Mouse (Mus musculus): ENCODE measurements at regions not wholly inside any gene's neighbourhood (a gene's known extent, or its start where the extent isn't known, plus 50 kb on each side); places are given as distances from the start of the nearest gene placed in this dataset.

GRCm38 (mm10) chr11:89192815-89193214 is 109.3 kb downstream of the Nog start:
- no peaks in the 10 kb centered on the region for H3K4me1 ChIP-seq (replicated peaks)
- no peaks in the 10 kb centered on the region for H3K9me3 ChIP-seq
- no peak overlapping the region for H3K4me3 ChIP-seq
- H3K27ac ChIP-seq = no peak overlapping the region
- peaks cover 4% of the 10 kb centered on the region; the same call in 1 of the 2 replicates for H3K27me3 ChIP-seq (ENCODE audit: insufficient read depth, poor library complexity, severe bottlenecking)
- H3K36me3 ChIP-seq = no peaks in the 10 kb centered on the region
- WGBS = 86% methylated on average over 3 of the region's 3 CpGs
- DNase-seq (ENCODE audit: low spot score) = no peak

DNA sequence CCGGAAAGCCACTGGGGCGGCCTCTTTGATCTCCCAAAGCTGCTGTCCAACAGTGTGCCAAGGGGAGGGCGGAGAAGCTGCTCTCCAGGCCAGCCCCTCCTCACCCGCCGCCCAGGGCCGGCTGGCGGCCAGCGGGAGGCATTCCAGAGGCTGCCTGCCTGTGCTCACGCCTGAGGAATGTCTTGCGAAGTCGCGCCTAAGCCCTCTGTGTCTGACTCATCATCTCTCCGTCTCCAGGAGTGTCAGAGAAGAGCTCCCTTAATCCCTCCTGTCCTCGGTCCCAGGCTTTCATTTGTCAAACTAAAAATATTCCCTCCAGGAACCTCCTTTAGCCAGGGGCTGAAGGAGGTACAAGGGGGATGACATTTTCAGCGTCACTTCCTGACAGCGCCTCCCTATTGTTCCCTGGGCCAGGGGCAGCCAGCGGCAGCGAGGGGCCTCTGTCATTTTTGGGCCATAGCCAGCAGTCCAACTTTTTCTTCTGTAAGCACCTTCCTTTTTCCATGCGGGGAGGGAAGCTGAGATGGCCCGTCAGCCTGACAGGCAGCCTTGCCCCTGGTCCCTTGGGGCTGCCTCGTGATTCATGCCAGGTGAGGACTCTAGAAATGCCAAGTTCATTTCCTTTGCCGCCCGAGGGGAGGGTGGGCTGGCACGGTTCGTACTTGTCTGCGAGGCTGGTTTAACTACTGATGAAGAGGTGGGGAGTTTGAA is 113.4 kb downstream of the Gm525 start:
- H3K4me3 ChIP-seq = peak overlapping the region; percentile 43
- peaks cover 11% of the 10 kb centered on the region; the same call in 1 of the 2 replicates for H3K27me3 ChIP-seq (ENCODE audit: insufficient read depth, poor library complexity, severe bottlenecking)
- H3K4me1 ChIP-seq (replicated peaks) = peaks cover 14% of the 10 kb centered on the region
- no peaks in the 10 kb centered on the region for H3K36me3 ChIP-seq
- DNase-seq (ENCODE audit: low spot score) = peak; percentile 74
- no peaks in the 10 kb centered on the region for H3K9me3 ChIP-seq
- WGBS = 10% methylated on average over 26 of the region's 26 CpGs
- H3K27ac ChIP-seq = peak overlapping the region; percentile 79

- Histone ChIP-seq H3K27ac (no peak overlapping the region), H3K36me3 (no peaks in the 10 kb centered on the region), H3K4me1 (replicated peaks) (peaks cover 14% of the 10 kb centered on the region), H3K4me3 (no peak overlapping the region), H3K27me3 (ENCODE audit: insufficient read depth, poor library complexity, severe bottlenecking) (peaks cover 11% of the 10 kb centered on the region; the same call in 1 of the 2 replicates), H3K9me3 (no peaks in the 10 kb centered on the region)
- no peak for DNase-seq (ENCODE audit: low spot score)
- WGBS = 89% methylated on average over 6 of the region's 6 CpGs
Observed at GRCm38 (mm10) chr11:89185862-89186261, 112.2 kb downstream of the Gm525 start.

- Histone ChIP-seq H3K27me3 (ENCODE audit: insufficient read depth, poor library complexity, severe bottlenecking) (no peaks in the 10 kb centered on the region), H3K9me3 (no peaks in the 10 kb centered on the region), H3K4me3 (no peak overlapping the region), H3K36me3 (no peaks in the 10 kb centered on the region), H3K4me1 (replicated peaks) (peaks cover 3% of the 10 kb centered on the region), H3K27ac (no peak overlapping the region)
- no peak for DNase-seq (ENCODE audit: low spot score)
- 90% methylated on average over 5 of the region's 5 CpGs for WGBS
Observed at GRCm38 (mm10) chr11:89181471-89181870, 107.8 kb downstream of the Gm525 start.

DNA sequence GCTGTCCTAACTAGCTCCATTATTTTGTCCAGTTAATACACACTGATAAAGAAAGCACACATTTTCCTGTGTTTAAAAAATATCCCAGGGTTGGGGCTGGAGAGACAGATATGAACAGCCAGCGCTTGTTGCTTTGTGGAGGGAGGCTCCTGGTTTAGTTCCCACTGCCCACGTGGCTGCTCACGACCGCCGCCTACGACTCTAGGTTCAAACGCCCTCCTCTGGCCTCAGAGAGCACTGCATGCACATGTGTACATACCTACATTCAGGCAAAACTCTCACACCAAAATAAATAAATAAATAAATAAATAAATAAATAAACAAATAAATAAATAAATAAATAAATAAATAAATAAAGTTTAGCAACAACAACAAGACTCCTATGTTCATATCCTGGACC is 104.8 kb downstream of the Gm525 start:
- Histone ChIP-seq H3K36me3 (no peaks in the 10 kb centered on the region), H3K4me1 (replicated peaks) (peaks cover 18% of the 10 kb centered on the region), H3K27ac (no peak overlapping the region), H3K9me3 (no peaks in the 10 kb centered on the region), H3K4me3 (no peak overlapping the region), H3K27me3 (ENCODE audit: insufficient read depth, poor library complexity, severe bottlenecking) (0 out of 2 replicates have a peak, but pooled peaks cover 3% of the 10 kb centered on the region)
- WGBS = 95% methylated on average over 7 of the region's 7 CpGs
- DNase-seq (ENCODE audit: low spot score) = no peak

- DNase-seq (ENCODE audit: low spot score) = peak; percentile 29
- WGBS = 11% methylated on average over 9 of the region's 9 CpGs
- H3K9me3 ChIP-seq = no peaks in the 10 kb centered on the region
Observed at GRCm38 (mm10) chr11:89175511-89175910, 101.9 kb downstream of the Gm525 start.

GRCm38 (mm10) chr11:89174967-89175366 is 101.3 kb downstream of the Gm525 start:
- no peaks in the 10 kb centered on the region for H3K9me3 ChIP-seq
- no peaks in the 10 kb centered on the region for H3K36me3 ChIP-seq
- DNase-seq (ENCODE audit: low spot score) = no peak
- peaks cover 18% of the 10 kb centered on the region for H3K4me1 ChIP-seq (replicated peaks)
- no peak overlapping the region for H3K4me3 ChIP-seq
- WGBS = 34% methylated on average over 6 of the region's 6 CpGs
- no peak overlapping the region for H3K27ac ChIP-seq
- H3K27me3 ChIP-seq (ENCODE audit: insufficient read depth, poor library complexity, severe bottlenecking) = 0 out of 2 replicates have a peak, but pooled peaks cover 3% of the 10 kb centered on the region

More at GRCm38 (mm10) chr11:89175511-89175910, 101.9 kb downstream of the Gm525 start:
- no peaks in the 10 kb centered on the region for H3K36me3 ChIP-seq
- peaks cover 18% of the 10 kb centered on the region for H3K4me1 ChIP-seq (replicated peaks)
- no peak overlapping the region for H3K4me3 ChIP-seq
- H3K27ac ChIP-seq = no peak overlapping the region
- H3K27me3 ChIP-seq (ENCODE audit: insufficient read depth, poor library complexity, severe bottlenecking) = 0 out of 2 replicates have a peak, but pooled peaks cover 3% of the 10 kb centered on the region

- no peaks in the 10 kb centered on the region for H3K9me3 ChIP-seq
- WGBS = 17% methylated on average over 6 of the region's 6 CpGs
- H3K4me1 ChIP-seq (replicated peaks) = no peaks in the 10 kb centered on the region
- DNase-seq (ENCODE audit: low spot score) = peak; percentile 84
- H3K27me3 ChIP-seq (ENCODE audit: insufficient read depth, poor library complexity, severe bottlenecking) = peaks cover 16% of the 10 kb centered on the region; the same call in 1 of the 2 replicates
- H3K27ac ChIP-seq = no peak overlapping the region
- no peak overlapping the region for H3K4me3 ChIP-seq
- no peaks in the 10 kb centered on the region for H3K36me3 ChIP-seq
Observed at GRCm38 (mm10) chr11:89165278-89165677, 91.6 kb downstream of the Gm525 start.

DNA sequence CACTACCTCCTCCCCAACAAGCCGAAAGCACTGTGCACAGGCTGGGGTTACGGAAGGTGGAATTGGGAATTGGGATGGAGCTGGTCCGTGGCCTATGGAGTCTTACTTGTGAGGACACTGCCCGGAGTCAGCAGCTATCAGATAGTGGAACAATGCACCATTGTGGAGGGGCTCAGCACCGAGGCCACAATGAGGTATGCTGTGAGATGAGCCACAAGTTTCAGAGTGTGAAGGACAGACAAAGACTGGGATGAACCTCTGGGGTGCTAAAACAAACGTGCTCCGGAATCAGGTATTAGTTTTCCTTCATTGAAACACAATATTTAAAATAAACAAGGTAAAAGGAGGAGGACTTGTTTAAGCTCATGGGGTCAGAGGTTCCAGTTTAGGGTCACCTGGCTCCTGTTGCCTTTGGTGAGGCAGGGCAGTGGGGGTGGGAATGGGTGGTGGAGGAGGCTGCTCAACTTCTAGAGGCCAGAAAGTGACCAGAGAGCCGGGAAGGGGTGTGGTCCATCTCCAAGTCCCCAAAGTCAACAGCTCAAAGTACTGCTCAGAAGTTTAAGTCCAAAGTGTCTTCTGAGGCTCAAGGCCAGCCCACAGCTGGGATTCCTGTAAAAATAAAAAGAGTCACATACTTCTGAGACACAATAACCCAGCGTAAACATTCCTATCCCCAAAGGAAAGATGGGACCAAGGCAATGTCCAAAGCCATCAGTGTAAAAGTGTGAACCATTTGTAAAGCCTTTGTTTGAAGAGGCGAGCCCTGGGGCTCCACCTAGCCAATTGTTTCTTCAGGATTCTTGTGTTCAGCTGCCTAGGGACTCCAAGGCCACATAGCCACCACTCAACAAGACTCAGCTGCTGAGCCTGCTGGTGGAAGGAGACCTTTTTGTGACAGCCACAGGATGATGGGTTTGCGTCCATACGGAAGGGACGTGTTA is 80.1 kb downstream of the Gm525 start:
- Histone ChIP-seq H3K4me1 (replicated peaks) (peaks cover 6% of the 10 kb centered on the region; the same call in 1 of the 2 replicates), H3K4me3 (no peak overlapping the region), H3K27ac (no peak overlapping the region), H3K36me3 (no peaks in the 10 kb centered on the region), H3K27me3 (ENCODE audit: insufficient read depth, poor library complexity, severe bottlenecking) (no peaks in the 10 kb centered on the region), H3K9me3 (no peaks in the 10 kb centered on the region)
- DNase-seq (ENCODE audit: low spot score) = no peak
- 78% methylated on average over 13 of the region's 13 CpGs for WGBS

- no peak for DNase-seq (ENCODE audit: low spot score)
- H3K9me3 ChIP-seq = no peaks in the 10 kb centered on the region
- peaks cover 8% of the 10 kb centered on the region; the same call in 1 of the 2 replicates for H3K4me1 ChIP-seq (replicated peaks)
- WGBS = 92% methylated on average over 8 of the region's 8 CpGs
- H3K36me3 ChIP-seq = no peaks in the 10 kb centered on the region
- H3K4me3 ChIP-seq = no peak overlapping the region
- H3K27ac ChIP-seq = no peak overlapping the region
- H3K27me3 ChIP-seq (ENCODE audit: insufficient read depth, poor library complexity, severe bottlenecking) = no peaks in the 10 kb centered on the region
Observed at GRCm38 (mm10) chr11:89147990-89148389, 74.3 kb downstream of the Gm525 start.

DNA sequence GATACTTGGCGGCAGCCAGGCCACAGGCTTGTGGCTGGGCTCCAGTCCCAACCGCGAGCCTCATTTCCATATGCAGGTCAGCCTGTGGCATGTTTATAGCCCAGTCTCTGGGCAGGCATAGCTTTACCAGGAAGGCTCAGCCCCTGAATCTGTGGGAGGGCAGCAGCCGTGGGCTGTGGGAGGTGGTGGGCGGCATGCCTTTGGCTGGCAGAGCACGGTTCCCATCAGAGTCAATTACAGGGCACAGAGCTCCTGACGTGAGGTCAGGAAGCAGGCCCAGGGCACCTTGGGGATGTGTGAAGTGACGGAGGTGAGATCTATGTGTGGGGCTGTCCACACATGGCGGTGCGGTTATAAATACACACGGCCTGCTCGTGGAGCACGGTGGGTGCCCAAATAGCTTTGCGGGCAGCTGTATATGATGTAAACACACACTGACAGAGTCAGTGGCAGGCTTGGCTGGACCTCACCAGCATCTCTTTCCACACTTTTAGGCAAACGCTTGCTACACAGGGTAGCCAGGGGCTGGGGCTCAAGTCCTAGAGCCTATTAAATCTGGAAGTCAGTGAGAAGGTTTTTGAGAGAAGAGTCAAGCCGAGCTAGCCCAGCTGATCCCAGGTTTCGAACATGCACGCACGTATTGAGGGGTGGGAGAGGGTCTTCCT is 71.8 kb downstream of the Gm525 start:
- WGBS = 62% methylated on average over 19 of the region's 19 CpGs

GRCm38 (mm10) chr11:89142527-89143154 is 69.0 kb downstream of the Gm525 start:
- 58% methylated on average over 9 of the region's 9 CpGs for whole genome bisulfite sequencing
- Histone ChIP-seq H3K9me3 (peaks cover 3% of the 10 kb centered on the region; the same call in 1 of the 2 replicates), H3K4me1 (replicated peaks) (peaks cover 15% of the 10 kb centered on the region), H3K4me3 (no peak overlapping the region), H3K36me3 (no peaks in the 10 kb centered on the region), H3K27ac (peak overlapping the region; percentile 66), H3K27me3 (ENCODE audit: insufficient read depth, poor library complexity, severe bottlenecking) (no peaks in the 10 kb centered on the region)
- DNase-seq (ENCODE audit: low spot score) = no peak

More for the DNA sequence above, 71.8 kb downstream of the Gm525 start:
- H3K4me1 ChIP-seq (replicated peaks) = peaks cover 15% of the 10 kb centered on the region
- no peak overlapping the region for H3K4me3 ChIP-seq
- no peaks in the 10 kb centered on the region for H3K36me3 ChIP-seq
- no peaks in the 10 kb centered on the region for H3K27me3 ChIP-seq (ENCODE audit: insufficient read depth, poor library complexity, severe bottlenecking)
- no peaks in the 10 kb centered on the region for H3K9me3 ChIP-seq
- no peak for DNase-seq (ENCODE audit: low spot score)
- H3K27ac ChIP-seq = no peak overlapping the region
